Mouse (Mus musculus) adipose tissue, adult 10 weeks (tissue): ENCODE measurements around the gene Cd68. TPM values are rescaled to one million over a fixed set of nuclear protein-coding genes. Genes with fewer than 3 reads are reported as not detected.

Experiments
- polyA plus RNA-seq: library from polyadenylated mRNA; stranded (reverse); fragments of 350-450 nt; fragmentation: Illumina TruSeq; extraction: RNeasy Lipid Tissue Mini Kit (QIAGEN cat#74804); gene quantifications from one replicate; pipeline ENCODE4 v1.2.3, GENCODE M21; 2014; ENCODE audit warnings: low read depth, low replicate concordance

Gene Cd68
- 45.6 TPM for polyA plus RNA-seq

DNA sequence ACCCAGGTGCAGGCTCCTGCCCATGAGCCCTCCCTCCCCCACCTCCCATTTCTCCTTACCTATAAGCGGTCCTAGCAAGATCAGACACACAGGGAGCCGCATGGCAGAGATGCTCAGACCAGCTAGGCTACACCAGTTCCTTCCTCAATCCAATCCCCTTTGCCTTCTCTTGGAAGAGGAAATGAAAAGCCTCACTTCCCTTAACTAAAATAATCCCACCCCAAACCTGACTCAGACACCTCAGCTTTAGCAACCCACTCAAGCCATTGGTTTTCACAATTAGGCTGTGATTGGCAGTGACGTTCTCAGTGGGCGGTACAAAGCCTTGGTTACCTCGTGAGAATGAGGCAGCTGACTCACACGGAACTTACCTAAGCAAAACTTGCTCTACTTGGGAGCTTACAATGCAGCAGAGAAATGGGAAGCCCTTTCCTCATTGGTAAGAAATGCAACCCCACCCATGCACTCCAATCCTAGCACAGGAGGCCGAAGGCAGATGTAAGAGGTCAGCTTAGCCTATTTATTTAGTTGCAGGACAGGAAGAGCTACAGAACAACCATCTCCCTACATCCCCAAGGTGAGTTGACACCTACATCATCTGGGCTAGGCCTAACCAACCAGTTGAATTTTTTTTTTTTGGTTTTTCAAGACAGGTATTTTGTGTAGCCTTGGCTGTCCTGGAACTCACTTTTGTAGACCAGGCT lies at the start of gene Cd68:
Gene Cd68 (minus strand): TSS at position 193 of the 704 bp plus-strand sequence.

DNA sequence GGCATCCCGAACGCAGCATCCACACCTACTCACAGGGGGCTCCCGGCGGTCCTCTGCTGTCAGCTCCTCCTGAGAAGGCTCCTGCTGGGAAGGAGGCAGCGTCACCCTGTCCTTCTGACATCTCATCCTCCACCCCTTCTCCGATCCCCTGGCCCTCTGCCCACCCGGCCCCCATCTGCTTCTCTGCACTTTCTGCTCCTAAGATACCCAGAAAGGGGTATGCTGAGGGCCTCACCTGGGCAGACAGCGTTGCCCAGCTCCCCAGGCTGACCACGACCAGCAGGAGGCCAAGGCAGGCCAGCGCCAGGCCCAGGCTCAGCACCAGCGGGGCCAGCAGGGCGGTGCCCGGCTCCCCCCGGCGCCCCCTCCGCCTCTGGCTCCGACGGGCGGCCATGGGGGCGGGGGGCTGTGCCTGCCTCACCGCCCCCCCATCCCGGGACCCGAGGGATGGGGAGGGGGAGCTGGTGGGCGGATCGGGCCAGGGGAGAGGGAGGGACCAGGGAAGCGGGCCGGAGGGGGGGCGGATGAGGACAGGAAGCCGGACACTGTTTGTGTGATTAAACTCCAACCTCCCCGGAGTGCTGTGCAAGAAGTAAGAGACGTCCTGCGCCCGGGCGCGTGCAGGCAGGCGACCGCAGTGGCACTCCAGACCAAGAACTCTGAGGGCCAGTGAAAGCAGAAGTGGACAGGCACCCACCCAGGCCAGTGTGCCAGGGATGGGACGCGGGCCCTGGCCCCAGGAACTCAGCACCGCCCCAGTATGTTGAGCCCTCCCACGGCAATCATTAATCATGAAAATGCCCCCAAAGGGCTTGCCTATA lies 29.6 kb upstream of the Cd68 start, which contains the start of the genes Tnfsf12 and Tnfsfm13:
Gene Tnfsf12 (minus strand): TSS at position 489 of the 821 bp plus-strand sequence.
Gene Tnfsfm13 (minus strand): TSS at position 738 of the 821 bp plus-strand sequence.

DNA sequence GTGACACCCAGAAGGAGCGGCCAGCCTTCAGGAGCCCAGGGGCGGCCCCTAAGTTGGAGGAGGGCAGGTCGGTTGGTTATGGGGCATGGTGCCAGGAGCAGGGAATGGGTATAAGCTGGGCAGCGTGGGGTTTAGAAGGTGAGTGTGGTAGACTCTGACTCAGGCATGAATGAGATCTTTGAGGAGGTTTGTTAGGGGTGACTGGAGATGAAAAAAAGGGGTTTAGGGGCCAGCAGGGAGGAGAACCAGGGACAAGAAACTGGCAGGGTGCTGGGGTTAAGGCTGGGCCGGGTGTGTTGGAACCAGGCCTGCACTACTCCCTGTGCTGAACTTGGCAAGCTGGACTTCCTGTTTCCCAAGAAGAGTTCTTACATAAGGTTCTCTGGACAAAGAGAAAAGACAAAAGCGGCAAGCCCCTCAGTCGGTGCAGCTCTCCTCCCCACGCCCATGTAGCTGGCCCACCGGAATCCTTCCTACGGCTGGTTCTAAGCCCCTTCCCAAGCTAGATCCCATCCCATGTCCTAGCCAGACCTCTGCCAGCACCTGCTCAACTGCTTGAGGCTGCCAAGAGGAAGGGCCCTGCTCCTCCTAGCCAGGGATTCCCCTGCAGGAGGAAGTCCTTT lies 19.7 kb upstream of the Cd68 start, which contains the start of gene Tnfsf13:
Gene Tnfsf13 (minus strand): TSS at position 259 of the 623 bp plus-strand sequence.

DNA sequence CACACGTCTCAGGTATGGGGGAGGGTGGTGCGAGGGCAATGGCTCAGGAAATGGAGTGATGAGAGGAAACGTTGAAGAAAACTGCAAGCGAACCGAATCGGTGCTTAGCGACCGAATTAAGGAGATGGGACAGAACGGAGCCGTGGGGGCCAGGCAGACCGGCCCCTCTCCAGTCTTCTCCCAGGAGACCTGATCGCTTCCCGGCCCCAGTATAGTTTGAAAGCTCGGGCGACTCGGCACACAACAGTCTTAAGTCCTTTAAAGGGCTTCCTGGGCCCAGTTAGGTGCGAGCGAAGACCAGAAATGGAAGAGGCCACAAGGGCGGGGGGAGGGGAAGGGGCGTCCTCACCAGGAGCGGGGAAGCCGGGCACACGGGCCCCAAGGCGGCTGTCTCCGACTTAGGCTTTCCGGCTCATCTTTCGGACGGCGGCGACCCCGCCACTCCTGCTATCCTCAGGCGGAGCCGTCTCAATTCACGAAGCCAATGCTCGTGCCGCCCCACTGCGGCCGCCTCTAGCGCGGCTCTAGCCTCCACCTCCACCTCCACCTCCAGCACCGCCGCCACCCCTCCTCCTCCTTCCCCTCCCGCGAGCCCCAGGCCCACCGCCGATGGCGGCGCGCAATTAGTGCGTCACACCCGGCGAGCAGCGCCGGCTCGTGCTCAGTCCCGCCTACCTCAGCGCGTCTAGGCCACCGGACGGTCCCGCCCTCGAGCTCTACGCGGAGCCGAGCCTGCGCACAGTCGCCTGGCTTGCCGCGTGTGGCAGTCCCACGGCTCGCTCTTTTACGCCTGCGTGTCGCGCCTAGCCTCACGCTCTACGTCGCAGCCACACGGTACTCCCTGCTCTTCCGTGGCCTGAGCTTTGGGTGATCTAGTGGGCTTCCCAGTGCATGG lies 15.6 kb upstream of the Cd68 start, which contains the start of gene Senp3:
Gene Senp3 (minus strand): TSS at position 771 of the 895 bp plus-strand sequence.

DNA sequence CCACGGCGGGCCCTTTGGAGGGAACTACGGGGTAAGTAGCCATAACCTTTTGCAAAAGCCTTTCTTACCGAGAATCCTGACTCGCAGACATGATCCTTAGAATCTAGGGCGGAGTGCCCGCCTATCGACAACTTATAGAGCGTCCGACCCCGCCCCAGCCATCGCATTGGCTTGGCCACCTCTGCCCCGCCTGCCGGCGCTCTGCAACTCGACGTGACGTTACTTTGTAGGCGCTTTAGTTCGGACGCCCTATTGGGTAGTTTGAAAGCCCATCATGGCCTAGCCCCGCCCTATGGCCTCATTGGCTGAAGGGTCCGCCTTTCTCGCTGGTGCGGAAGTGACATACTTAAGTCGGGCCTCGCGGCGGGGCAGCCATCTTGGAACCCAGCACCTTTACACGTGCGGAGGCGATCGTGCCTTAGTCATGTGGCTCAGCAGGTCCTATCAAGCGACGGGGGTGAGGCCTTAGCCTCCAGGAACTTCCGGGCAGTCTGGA lies 6.3 kb upstream of the Cd68 start, which contains the start of gene Eif4a1:
Gene Eif4a1 (minus strand): TSS at position 213 of the 496 bp plus-strand sequence.

DNA sequence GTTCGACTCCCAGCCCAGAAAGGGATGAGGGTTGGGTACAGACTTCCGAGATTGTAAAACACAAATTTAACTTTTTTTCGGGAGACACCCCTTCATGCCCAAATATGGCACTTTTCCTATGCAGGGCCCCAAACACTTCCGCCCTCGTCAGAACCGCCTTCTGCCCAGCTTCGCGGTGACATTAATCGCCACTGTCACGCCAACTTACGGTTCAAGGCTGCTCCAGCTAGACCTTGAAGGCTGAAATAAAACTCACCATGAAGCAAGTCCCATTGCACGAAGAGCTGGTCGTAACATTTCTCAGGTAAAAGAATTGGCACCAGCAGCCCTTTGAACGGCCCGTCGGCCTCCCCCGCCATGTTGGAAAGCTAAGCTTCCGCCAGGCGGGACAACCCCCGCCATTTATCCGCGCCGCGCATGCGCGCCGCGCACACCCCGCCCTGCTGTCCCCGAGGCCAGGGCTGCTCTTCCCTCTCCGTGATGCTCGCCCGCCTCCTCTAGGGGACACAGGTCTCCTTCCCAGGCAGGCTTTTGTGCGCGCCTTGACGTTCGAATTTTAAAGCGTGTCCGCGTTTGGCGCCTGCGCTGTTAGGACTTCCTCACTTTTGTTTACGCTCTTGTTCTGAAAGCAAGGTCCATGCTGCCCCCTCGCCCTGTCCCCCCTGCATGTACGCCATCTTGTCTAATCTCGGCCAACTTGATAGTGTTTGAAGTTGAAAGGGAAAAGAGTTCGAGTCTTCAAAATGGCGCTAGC lies 3.6 kb downstream of the Cd68 start, which contains the start of gene Mpdu1:
Gene Mpdu1 (minus strand): TSS at position 430 of the 754 bp plus-strand sequence.

DNA sequence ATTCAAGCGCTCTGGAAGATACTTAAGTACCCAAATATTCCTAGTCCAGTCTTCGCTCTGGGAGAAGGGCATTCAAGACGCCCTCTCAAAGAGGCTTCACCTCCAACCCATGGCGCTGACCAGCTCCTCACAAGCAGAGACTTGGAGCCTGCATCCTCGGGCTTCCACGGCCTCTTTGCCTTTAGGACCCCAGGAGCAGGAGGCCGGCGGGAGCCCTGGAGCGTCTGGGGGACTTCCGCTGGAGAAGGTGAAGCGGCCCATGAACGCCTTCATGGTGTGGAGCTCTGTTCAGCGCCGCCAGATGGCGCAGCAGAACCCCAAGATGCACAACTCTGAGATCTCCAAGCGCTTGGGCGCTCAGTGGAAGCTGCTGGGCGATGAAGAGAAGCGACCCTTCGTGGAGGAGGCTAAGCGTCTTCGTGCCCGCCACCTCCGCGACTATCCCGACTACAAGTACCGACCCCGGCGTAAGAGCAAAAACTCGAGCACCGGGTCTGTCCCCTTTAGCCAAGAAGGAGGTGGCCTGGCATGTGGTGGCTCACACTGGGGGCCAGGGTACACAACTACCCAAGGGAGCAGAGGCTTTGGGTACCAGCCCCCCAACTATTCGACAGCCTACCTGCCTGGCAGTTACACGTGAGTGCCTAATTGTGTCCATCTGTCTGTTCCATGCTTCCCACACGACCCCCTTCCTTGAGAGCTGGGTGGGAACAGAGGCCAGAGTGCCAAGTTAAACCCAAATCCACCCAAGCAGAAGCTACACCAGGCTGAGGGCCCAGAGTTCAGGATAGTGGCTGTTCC lies 10.5 kb downstream of the Cd68 start, which contains the start of gene Sox15:
Gene Sox15 (plus strand): TSS at position 51 of the 801 bp plus-strand sequence.

DNA sequence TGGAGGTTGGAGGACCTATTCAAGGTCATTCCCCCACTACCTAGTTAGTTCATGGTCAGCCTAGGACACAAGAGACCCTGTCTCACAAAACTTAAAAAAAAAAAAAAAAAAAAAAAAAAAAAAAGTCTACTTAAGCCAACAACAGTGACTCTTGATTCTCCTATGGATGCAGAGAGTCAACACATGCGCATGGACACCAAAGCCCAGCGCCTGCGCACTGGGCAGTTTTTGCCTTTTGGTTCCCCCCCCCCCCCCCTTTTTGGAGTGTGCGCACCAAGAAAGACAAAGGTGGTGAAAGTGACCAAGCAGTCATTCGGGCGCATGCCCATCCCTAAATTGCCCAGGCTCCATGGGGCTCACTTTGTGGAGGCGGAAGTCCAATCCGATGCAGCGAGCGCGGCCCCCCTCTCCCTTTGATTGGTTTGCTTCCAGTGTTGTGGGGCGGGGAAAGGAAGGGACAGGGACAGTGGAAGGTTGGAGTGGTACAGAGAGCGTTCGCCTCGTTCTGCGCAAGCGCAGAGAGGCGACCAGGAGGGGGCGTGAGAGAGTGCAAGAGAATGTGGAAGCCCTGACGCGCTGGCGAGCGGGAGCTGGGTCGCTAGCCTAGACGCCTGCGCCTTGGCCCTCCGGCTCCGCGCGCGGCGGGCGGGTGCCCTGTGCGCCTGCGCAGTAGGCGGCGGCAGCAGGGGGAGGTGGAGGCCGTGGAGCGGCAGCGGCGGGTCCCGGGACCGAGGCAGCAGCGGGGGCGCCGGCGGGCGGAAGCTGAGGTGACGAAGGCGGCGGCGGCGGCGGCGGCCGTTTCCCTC lies 33.5 kb downstream of the Cd68 start, which contains the start of gene Fxr2:
Gene Fxr2 (plus strand): TSS at position 707 of the 806 bp plus-strand sequence.

DNA sequence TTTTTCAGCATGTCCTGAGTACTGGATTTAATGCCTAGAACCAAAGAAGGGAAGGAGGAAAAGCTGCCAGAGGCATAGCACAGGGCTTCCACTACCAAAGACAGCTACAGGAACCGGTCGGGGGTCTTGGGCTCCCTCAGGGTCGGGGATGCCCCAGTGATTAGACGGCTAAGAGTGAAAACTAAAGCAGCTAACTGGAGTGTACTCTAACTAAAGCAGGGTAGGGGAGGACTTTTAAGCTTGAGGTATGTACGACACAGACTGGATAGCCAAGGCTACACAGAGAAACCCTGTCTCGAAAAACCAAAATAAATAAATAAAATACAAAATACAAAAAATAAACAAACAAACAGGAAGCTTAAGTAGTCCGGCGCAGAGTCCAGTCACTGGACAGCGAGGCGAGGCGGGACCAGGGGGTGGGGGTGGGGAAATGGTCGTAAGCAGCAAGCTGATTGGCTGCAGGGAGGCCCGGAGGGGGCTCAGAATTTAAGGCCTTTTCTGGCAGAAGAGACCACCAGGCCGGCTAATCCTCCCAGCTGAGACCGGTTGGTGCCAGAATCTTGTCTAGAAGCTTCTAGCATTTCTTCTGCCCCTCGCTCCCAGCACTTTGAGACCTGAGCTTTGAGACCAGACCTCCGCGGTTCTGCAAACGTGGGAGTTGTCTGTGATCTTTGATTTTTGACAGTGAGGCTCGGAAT lies 44.2 kb downstream of the Cd68 start, which contains the start of gene Sat2:
Gene Sat2 (plus strand): TSS at position 454 of the 698 bp plus-strand sequence.

DNA sequence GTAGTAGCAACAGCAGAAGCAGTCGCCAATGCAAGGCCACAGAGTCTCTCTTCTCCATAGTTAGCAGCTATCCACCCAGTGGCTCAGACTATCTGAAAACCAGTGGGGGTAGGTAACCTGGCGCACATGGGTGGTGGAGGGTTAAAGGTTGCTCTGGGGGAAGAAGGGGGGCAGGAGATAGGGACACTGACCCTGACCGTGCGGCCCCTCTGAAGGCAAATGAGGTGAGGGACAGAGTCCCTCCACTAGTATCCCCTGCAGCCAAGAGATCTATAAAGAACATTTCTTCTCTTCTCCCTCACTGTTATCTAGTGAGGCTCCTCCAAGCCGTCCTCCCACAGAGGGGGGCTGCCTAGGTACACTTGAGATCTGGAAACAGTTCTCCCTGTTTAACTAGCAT lies 48.1 kb downstream of the Cd68 start, which contains the start of gene Shbg:
Gene Shbg (minus strand): TSS at position 101 of the 400 bp plus-strand sequence.

Other genes starting within 250 kb of the Cd68 start
- gene Dnah2, start 117.0 kb downstream of the Cd68 start, polyA plus RNA-seq: 1.2 TPM
- 1.1 TPM for gene Efnb3, start 105.9 kb downstream of the Cd68 start, polyA plus RNA-seq
- gene Wrap53, start 85.9 kb downstream of the Cd68 start, polyA plus RNA-seq: 9.2 TPM
- gene Trp53, start 85.8 kb downstream of the Cd68 start, polyA plus RNA-seq: 35.1 TPM
- 14.8 TPM for gene Atp1b2, start 60.2 kb downstream of the Cd68 start, polyA plus RNA-seq
- gene Shbg, start 48.2 kb downstream of the Cd68 start, polyA plus RNA-seq: not detected
- 16.0 TPM for gene Sat2, start 44.1 kb downstream of the Cd68 start, polyA plus RNA-seq
- gene Fxr2, start 33.2 kb downstream of the Cd68 start, polyA plus RNA-seq: 64.4 TPM
- gene Sox15, start 10.8 kb downstream of the Cd68 start, polyA plus RNA-seq: 0.92 TPM
- gene Mpdu1, start 3.5 kb downstream of the Cd68 start, polyA plus RNA-seq: 89.0 TPM
- gene Eif4a1, start 6.3 kb upstream of the Cd68 start, polyA plus RNA-seq: 395 TPM
- 67.4 TPM for gene Senp3, start 15.9 kb upstream of the Cd68 start, polyA plus RNA-seq
- gene Tnfsf13, start 19.6 kb upstream of the Cd68 start, polyA plus RNA-seq: 5.4 TPM
- gene Tnfsf12, start 29.7 kb upstream of the Cd68 start, polyA plus RNA-seq: 19.2 TPM
- 8.1 TPM for gene Tnfsfm13, start 29.9 kb upstream of the Cd68 start, polyA plus RNA-seq
- 43.9 TPM for gene Polr2a, start 92.5 kb upstream of the Cd68 start, polyA plus RNA-seq
- gene Slc35g3, start 95.8 kb upstream of the Cd68 start, polyA plus RNA-seq: 1.5 TPM
- 28.9 TPM for gene Zbtb4, start 99.8 kb upstream of the Cd68 start, polyA plus RNA-seq
- 8.3 TPM for gene Chrnb1, start 129.8 kb upstream of the Cd68 start, polyA plus RNA-seq
- 8.7 TPM for gene Fgf11, start 135.7 kb upstream of the Cd68 start, polyA plus RNA-seq
- 13.6 TPM for gene Tmem102, start 139.5 kb upstream of the Cd68 start, polyA plus RNA-seq
- gene Gm39566, start 149.1 kb upstream of the Cd68 start, polyA plus RNA-seq: 2.2 TPM
- 14.1 TPM for gene Spem2, start 152.3 kb upstream of the Cd68 start, polyA plus RNA-seq
- gene Spem1, start 156.0 kb upstream of the Cd68 start, polyA plus RNA-seq: 23.3 TPM
- gene Nlgn2, start 171.6 kb upstream of the Cd68 start, polyA plus RNA-seq: 19.0 TPM
- 183 TPM for gene Tmem256, start 172.4 kb upstream of the Cd68 start, polyA plus RNA-seq
- 31.1 TPM for gene Plscr3, start 180.2 kb upstream of the Cd68 start, polyA plus RNA-seq
- gene Tnk1, start 192.6 kb upstream of the Cd68 start, polyA plus RNA-seq: 23.7 TPM
- not detected for gene Tmem95, start 211.9 kb upstream of the Cd68 start, polyA plus RNA-seq
- 9.4 TPM for gene Kctd11, start 215.3 kb upstream of the Cd68 start, polyA plus RNA-seq
- gene Acap1, start 229.4 kb upstream of the Cd68 start, polyA plus RNA-seq: 43.9 TPM
- gene 2810408A11Rik, start 234.8 kb upstream of the Cd68 start, polyA plus RNA-seq: 14.3 TPM
- gene Neurl4, start 234.9 kb upstream of the Cd68 start, polyA plus RNA-seq: 35.5 TPM
- 47.7 TPM for gene Gps2, start 247.7 kb upstream of the Cd68 start, polyA plus RNA-seq